In genomic region chr9:37146353-37146602, GRCm38 (mm10) we compare ENCODE assay signal across 8 mouse cellular contexts. TPM values are rescaled to one million over a fixed set of nuclear protein-coding genes. Genes with fewer than 3 reads are reported as not detected.
DNase-seq lines count a peak whose midpoint lies in the region; ATAC-seq lines count a peak whose summit lies in the region.

No protein-coding gene starts in this region.

- under 1% methylated on average over 12 of the region's 12 CpGs for WGBS in kidney, embryonic 16.5 days
- 0% methylated on average over 12 of the region's 12 CpGs for WGBS in embryonic facial prominence, embryonic 10.5 days
- under 1% methylated on average over 12 of the region's 12 CpGs for WGBS in hindbrain, embryonic 14.5 days
- WGBS in midbrain, embryonic 10.5 days, result 1% methylated on average over 12 of the region's 12 CpGs

- H3K4me2 ChIP-seq in kidney, embryonic 16.5 days (replicated peaks; ENCODE audit: low read depth, low read length), result peak overlapping the region; percentile 89
- peak overlapping the region; percentile 94 for H3K4me2 ChIP-seq in hindbrain, embryonic 14.5 days (replicated peaks)

- no peak for DNase-seq in kidney, adult 8-10 months
- peak; percentile 72 for DNase-seq in embryonic facial prominence, embryonic 10.5 days (ENCODE audit: low spot score)
- no peak for DNase-seq in hindbrain, embryonic 14.5 days (ENCODE audit: low spot score)
- DNase-seq in midbrain, embryonic 10.5 days (ENCODE audit: low spot score), result no peak
- no peak for DNase-seq in thymus, postnatal 0 days (ENCODE audit: low spot score)
- DNase-seq in cerebellum, postnatal 14 days, result no peak
- no peak for DNase-seq in left cerebral cortex, adult 11 months (ENCODE audit: low spot score)

- H3K27ac ChIP-seq in kidney, embryonic 16.5 days (ENCODE audit: low read length), result peak overlapping the region; percentile 96
- peak overlapping the region; percentile 97 for H3K27ac ChIP-seq in embryonic facial prominence, embryonic 10.5 days (replicated peaks)
- H3K27ac ChIP-seq in hindbrain, embryonic 14.5 days, result peak overlapping the region; percentile 95
- H3K27ac ChIP-seq in midbrain, embryonic 10.5 days (replicated peaks), result peak overlapping the region; percentile 100

- ATAC-seq in kidney, embryonic 16.5 days (ENCODE audit: low FRiP score, low TSS enrichment), result peak; percentile 53
- ATAC-seq in hindbrain, embryonic 14.5 days (ENCODE audit: low FRiP score), result peak; percentile 26

- peaks cover 17% of the 10 kb centered on the region for H3K27me3 ChIP-seq in kidney, embryonic 16.5 days (ENCODE audit: insufficient read depth, low read length)
- H3K27me3 ChIP-seq in embryonic facial prominence, embryonic 10.5 days (replicated peaks; ENCODE audit: low read depth, poor library complexity, severe bottlenecking), result 0 out of 2 replicates have a peak, but pooled peaks cover 8% of the 10 kb centered on the region
- H3K27me3 ChIP-seq in hindbrain, embryonic 14.5 days (ENCODE audit: control insufficient read depth, insufficient read depth, low read length), result no peaks in the 10 kb centered on the region
- peaks cover 12% of the 10 kb centered on the region for H3K27me3 ChIP-seq in midbrain, embryonic 10.5 days (ENCODE audit: low read depth, poor library complexity, severe bottlenecking)

- no peaks in the 10 kb centered on the region for H3K36me3 ChIP-seq in kidney, embryonic 16.5 days (ENCODE audit: insufficient read depth, low read length)
- no peaks in the 10 kb centered on the region for H3K36me3 ChIP-seq in embryonic facial prominence, embryonic 10.5 days (replicated peaks)
- no peaks in the 10 kb centered on the region for H3K36me3 ChIP-seq in hindbrain, embryonic 14.5 days (replicated peaks; ENCODE audit: control insufficient read depth, insufficient read depth)
- H3K36me3 ChIP-seq in midbrain, embryonic 10.5 days, result no peaks in the 10 kb centered on the region

- peak overlapping the region; percentile 78 for H3K4me3 ChIP-seq in kidney, embryonic 16.5 days (ENCODE audit: low read length)
- peak overlapping the region; percentile 87 for H3K4me3 ChIP-seq in embryonic facial prominence, embryonic 10.5 days
- peak overlapping the region; percentile 90 for H3K4me3 ChIP-seq in hindbrain, embryonic 14.5 days (replicated peaks; ENCODE audit: low read length)
- H3K4me3 ChIP-seq in midbrain, embryonic 10.5 days, result peak overlapping the region; percentile 95

- H3K9me3 ChIP-seq in kidney, embryonic 16.5 days (ENCODE audit: low read length), result no peaks in the 10 kb centered on the region
- no peaks in the 10 kb centered on the region for H3K9me3 ChIP-seq in embryonic facial prominence, embryonic 10.5 days
- H3K9me3 ChIP-seq in hindbrain, embryonic 14.5 days (ENCODE audit: control insufficient read depth, low read length), result no peaks in the 10 kb centered on the region
- no peaks in the 10 kb centered on the region for H3K9me3 ChIP-seq in midbrain, embryonic 10.5 days (replicated peaks)

- peaks cover 35% of the 10 kb centered on the region for H3K4me1 ChIP-seq in kidney, embryonic 16.5 days (ENCODE audit: insufficient read depth, low read length)
- peaks cover 58% of the 10 kb centered on the region for H3K4me1 ChIP-seq in embryonic facial prominence, embryonic 10.5 days
- H3K4me1 ChIP-seq in hindbrain, embryonic 14.5 days (replicated peaks; ENCODE audit: control insufficient read depth, insufficient read depth, low read length), result peaks cover 38% of the 10 kb centered on the region
- peaks cover 54% of the 10 kb centered on the region for H3K4me1 ChIP-seq in midbrain, embryonic 10.5 days

- H3K9ac ChIP-seq in kidney, embryonic 16.5 days (replicated peaks; ENCODE audit: low read length), result peak overlapping the region; percentile 94
- peak overlapping the region; percentile 92 for H3K9ac ChIP-seq in hindbrain, embryonic 14.5 days

RNA-seq across cellular contexts. Expression of gene Pknox2, which starts 0.9 kb away (rescaled TPM):
- polyA plus RNA-seq in kidney, embryonic 16.5 days (2015; fragmentation: Nextera tagmentation; extraction: Ambion mirVana), result 11.0 and 12.7 TPM in 2 replicates
- polyA plus RNA-seq in embryonic facial prominence, embryonic 10.5 days (2016; fragmentation: Nextera tagmentation; extraction: Ambion mirVana), result 32.7 and 33.0 TPM in 2 replicates
- polyA plus RNA-seq in hindbrain, embryonic 14.5 days (2014; fragmentation: Nextera tagmentation; extraction: Ambion mirVana), result 25.1 and 25.8 TPM in 2 replicates
- polyA plus RNA-seq in midbrain, embryonic 10.5 days (2016; fragmentation: Nextera tagmentation; extraction: Ambion mirVana), result 41.5 and 45.0 TPM in 2 replicates
- polyA plus RNA-seq in thymus, postnatal 0 days (2015; fragmentation: Nextera tagmentation; extraction: Ambion mirVana), result 0.91 and 1.3 TPM in 2 replicates
